Mouse (Mus musculus): ENCODE data around the gene Coro7.
A peak's percentile ranks its signal among the peaks of the same experiment; 100 is the strongest.
"Not testable (repeated sequence)": the region's sequence is repeated elsewhere in the genome, so short reads cannot be mapped to it uniquely, and the experiment has no call there.

Gene Coro7

GRCm38 (mm10) chr16:4679121-4680018 is at the start of gene Coro7:
TSS of gene Coro7 (minus strand) at chr16:4679777.
- peak; percentile 91 for DNase-seq (ENCODE audit: extremely low spot score)

GRCm38 (mm10) chr16:4727963-4728362 is 48.4 kb upstream of the Coro7 start:
- DNase-seq (ENCODE audit: extremely low spot score) = no peak

- DNase-seq (ENCODE audit: extremely low spot score) = no peak
Observed at GRCm38 (mm10) chr16:4727526-4727925, 47.9 kb upstream of the Coro7 start.

DNA sequence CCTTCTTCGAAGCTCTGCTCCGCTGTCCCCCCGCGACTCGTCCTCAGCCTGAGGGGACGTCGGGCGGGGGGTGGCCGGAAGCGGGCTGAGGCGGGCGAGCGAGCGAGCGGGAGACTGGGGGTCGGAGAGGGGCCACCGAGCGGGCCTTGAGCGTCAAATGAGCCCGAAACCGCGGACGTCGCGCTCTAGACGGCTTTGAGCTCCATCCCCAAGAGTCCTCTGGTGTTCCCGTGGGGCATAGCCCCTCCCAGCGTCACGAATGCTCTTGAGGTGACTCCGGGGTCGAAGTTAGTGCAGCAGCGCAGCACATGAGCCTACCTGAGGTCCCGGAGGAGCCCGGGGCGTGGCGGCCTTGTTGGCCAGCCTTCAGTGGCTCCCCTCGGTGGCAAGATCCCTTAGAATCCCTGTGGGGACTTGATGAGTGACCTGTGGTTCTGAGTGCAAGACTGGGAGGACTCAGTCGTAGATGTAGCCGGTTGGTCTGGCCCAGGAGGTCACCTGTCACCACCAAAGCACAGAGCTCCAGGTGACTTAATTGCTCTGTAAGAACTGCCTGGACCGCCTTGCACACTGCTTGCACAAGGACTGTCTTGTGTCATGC is 47.1 kb upstream of the Coro7 start:
- no peak for DNase-seq (ENCODE audit: extremely low spot score)

- DNase-seq (ENCODE audit: extremely low spot score) = peak; percentile 95
Observed at GRCm38 (mm10) chr16:4725780-4726527, 46.4 kb upstream of the Coro7 start, which contains the start of gene Hmox2. TSS of gene Hmox2 (plus strand) at chr16:4726361.

DNA sequence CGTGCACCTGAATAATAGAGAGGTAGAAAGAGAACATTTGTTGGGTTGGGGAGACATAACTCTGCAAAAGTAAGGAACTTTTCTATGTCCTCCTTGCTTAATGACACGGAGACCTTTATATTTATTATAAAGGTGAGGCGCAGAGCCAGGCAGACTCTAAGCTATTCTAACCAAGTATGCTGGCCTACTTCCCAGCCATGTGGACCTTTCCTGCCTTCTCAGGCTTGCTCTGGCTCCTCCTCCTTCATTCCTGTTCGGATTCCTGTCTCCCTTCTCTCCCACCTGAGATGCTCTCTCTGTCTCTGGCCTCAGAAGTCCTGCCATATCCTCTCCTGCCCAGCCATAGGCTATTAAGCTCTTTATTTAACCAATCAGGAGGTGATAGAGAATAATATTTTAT is 45.7 kb upstream of the Coro7 start:
- no peak for DNase-seq (ENCODE audit: extremely low spot score)

- no peak for DNase-seq (ENCODE audit: extremely low spot score)
Observed at GRCm38 (mm10) chr16:4722915-4723209, 43.3 kb upstream of the Coro7 start.

- no peak for DNase-seq (ENCODE audit: extremely low spot score)
Observed at GRCm38 (mm10) chr16:4722128-4722914, 42.7 kb upstream of the Coro7 start.

DNA sequence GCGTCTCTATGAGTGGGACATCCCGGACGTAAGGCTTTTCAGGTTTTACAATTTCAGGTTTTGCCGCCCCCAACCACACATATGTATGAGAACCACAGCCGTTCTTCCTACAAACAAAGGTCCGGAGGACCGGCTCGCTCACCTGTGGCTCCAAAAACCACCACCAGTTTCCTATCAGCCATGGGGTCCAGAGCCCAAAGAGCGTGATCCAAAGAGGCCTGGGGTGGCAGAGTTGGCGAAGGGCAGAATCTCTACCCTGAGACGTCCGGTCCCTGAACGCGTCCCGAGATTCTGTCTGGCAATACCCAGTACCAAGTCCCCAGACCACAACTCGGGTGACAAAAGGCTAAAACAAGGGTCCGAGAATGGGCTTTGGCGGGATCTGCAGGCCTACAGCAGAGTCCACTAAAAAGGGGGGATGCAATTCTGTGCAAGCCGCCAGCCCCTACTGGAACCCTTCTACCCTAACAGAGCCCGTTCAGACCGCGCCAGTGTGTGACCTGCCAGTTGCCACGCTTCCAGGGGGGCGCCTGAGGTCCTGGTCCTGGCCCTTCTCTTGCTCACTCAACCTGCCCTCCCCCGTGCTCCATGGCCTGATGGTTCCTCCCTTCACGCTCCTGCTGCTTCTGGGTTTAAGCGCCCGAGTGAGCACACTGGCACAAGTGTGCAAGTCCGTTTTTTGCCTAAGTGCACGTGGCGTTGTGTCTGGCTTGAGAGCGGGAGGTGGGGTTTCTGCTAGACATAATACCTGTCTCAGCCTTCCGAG is 39.4 kb upstream of the Coro7 start, which contains the start of gene Nmral1:
TSS of gene Nmral1 (minus strand) at position 604 of the 766 bp plus-strand sequence.
- peak; percentile 88 for DNase-seq (ENCODE audit: extremely low spot score)

GRCm38 (mm10) chr16:4717866-4718265 is 38.3 kb upstream of the Coro7 start:
- DNase-seq (ENCODE audit: extremely low spot score) = no peak

GRCm38 (mm10) chr16:4713861-4714710 is 34.5 kb upstream of the Coro7 start:
- no peak for DNase-seq (ENCODE audit: extremely low spot score)

DNA sequence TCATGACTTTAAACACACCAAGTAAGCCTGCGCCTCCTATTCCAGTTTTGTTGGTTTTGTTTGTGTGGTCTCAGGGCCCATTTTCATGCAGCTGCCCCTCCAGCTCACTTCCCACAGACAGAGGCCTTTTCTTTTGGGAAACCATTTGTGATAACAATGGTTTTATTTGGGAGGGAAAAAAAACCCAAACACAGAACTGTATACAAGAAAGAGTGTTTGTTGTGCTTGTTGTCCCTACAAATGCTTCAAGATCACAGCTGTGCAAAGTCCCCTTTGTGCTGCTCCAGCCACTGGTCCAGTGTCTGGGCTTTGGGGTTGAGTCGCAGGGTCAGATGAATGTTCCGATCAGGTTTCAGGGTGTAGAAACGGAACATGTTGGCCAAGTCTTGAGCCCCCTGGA is 31.6 kb upstream of the Coro7 start:
- DNase-seq (ENCODE audit: extremely low spot score) = no peak

- no peak for DNase-seq (ENCODE audit: extremely low spot score)
Observed at GRCm38 (mm10) chr16:4705541-4705940, 26.0 kb upstream of the Coro7 start.

DNA sequence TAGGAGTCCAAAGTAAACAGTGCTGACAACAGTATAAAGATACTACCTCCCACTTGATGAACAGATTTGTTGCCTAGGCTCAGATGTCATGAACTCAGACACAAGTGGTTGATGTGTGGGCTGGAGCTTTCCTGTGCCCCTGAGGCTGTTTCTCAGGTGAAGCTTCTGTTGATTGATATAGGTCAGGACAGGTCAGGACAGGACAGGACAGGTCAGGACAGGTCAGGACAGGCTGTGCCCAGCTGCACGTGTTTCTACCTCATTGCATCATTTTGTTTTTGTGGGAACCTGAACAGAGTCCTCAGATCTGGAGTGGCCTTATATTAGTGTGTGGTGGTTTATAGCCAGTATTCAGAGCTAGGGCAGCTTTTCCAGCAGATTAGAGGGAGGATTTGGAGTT is 23.1 kb upstream of the Coro7 start:
- DNase-seq (ENCODE audit: extremely low spot score) = no peak

DNA sequence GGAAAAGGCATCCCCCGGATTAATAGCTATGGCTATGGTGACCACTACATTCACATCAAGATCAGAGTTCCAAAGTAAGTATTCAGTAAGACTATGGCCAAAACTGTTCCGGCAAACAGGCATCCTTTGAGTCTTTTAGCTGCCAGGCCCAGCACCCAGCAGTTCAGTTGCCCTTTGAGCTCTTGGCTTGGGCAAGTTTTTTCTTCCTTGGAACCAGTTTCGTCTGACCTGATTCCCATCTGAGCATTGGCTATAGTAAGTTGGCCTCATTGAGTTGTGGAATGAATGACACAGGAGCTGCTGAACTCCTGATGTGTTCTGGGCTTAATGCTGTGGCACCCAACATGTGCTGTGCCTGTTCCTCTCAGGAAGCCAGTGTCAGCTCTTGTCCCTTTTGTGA is 21.6 kb upstream of the Coro7 start:
- no peak for DNase-seq (ENCODE audit: extremely low spot score)

- DNase-seq (ENCODE audit: extremely low spot score) = not testable (repeated sequence)
Observed at GRCm38 (mm10) chr16:4689371-4689770, 9.8 kb upstream of the Coro7 start.

DNA sequence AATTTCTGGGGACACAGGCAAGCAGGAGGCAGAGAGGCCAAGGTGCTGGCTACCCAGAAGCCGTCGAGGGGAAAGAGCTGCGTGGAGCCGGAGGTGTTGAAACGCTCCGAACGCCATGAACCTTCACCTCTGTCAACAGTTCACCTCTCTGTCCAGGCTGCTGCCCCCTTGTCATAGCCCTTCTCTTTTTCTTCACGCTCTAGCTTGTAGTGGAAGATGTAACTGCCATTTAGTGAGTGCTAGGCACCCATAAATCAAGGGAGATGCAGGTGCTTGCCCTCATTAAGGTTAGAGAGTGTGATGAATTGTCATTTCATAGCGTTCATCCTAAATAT is 4.8 kb upstream of the Coro7 start:
- no peak for DNase-seq (ENCODE audit: extremely low spot score)

GRCm38 (mm10) chr16:4683581-4684456 is 4.2 kb upstream of the Coro7 start:
- peak; percentile 93 for DNase-seq (ENCODE audit: extremely low spot score)

DNA sequence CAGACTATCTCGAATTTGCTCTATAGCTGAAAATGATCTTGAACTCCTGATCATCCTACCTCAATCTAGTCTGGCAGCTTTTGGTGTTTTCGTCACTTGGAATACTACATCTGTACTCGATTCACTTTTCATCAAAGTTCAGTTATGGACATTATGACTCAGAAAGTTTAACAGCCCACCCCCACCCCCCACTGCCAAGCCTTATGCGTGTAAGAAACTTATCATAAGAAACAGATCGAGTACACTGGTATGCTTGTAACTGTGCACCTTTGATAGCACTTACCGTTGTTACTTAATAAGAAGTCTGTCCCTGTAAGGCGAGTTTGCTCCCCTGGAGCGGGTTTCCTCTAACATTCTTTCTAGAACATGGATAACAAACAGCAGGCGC is 3.6 kb upstream of the Coro7 start:
- no peak for DNase-seq (ENCODE audit: extremely low spot score)
